Mouse (Mus musculus): ENCODE results near the gene Pdgfa. TPM values are rescaled to one million over a fixed set of nuclear protein-coding genes. Genes with fewer than 3 reads are reported as not detected.

Gene Pdgfa
- 48.7 and 58.7 TPM in 2 replicates for polyA plus RNA-seq (2015; fragmentation: Nextera tagmentation; extraction: Ambion mirVana)

DNA sequence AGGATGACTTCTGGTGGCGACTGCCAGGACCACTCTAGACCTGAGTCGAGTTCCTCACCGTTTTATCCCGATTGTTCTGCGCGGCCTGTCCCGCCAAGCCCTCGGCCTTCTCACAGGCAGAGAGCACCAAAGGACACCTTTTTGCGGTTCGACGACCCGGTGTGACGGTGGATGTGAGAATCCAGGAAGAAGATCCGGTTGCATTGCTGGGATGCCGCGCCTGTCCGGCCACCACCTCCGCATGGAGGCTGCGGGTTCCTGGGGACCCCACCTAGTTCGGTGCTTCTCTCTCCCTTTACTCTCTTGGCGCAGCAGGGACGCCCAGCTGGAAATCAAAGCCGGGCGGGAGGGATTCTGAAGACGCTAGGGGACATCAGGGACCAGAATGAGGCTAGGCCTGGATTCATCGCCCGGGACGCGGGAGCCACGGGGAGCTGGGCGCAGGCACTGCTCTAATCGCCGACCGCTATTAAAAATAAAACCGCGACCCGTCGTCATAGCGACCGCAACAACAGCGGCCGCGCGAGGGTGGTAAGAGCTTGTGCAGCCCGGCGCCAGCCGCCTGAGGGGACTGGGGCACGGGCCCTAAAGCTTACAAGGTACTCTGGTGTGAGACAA, at the start of gene Pdgfa:
TSS of gene Pdgfa (minus strand) at position 200 of the 618 bp plus-strand sequence.
- ATAC-seq (ENCODE audit: insufficient read depth, low FRiP score, low read depth), result peak; percentile 15; the same call in 1 of the 2 replicates
- H3K27ac ChIP-seq, result peak within 1 kb of the TSS; percentile 96; the same call in 1 of the 2 replicates
- H3K4me1 ChIP-seq, result peaks cover 55% of the 10 kb centered on the region
- peak within 1 kb of the TSS; percentile 91 for H3K4me2 ChIP-seq
- no peaks in the 10 kb centered on the region for H3K9me3 ChIP-seq
- H3K27me3 ChIP-seq (replicated peaks), result peaks cover 32% of the 10 kb centered on the region
- peak within 1 kb of the TSS; percentile 76 for H3K4me3 ChIP-seq (replicated peaks)
- 7% methylated on average over 48 of the region's 48 CpGs for WGBS
- no peaks in the 10 kb centered on the region for H3K36me3 ChIP-seq
- peak within 1 kb of the TSS; percentile 3; the same call in 1 of the 2 replicates for H3K9ac ChIP-seq

DNA sequence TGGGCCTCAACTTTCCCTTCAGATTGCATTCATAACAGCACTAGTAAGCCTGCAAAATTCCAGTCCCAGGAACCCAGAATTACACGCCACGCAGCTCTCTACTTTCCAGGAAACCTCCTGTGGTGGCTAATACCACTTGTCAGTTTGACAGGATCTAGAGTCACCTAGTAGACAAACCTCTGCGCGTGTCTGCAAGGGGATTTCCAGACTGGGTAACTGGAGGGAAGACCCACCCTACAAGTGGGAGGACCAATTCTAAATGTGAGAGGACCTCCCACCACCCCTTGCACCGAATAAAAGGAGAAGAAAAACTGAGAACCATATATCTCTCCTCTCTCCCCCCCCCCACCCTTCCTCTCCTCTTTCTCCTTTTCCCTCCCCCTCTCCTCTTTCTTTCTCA, 49.5 kb upstream of the Pdgfa start:
- Histone ChIP-seq H3K9me3 (no peaks in the 10 kb centered on the region), H3K4me3 (replicated peaks) (no peak overlapping the region), H3K27ac (no peak overlapping the region), H3K4me1 (no peaks in the 10 kb centered on the region), H3K4me2 (no peak overlapping the region), H3K9ac (no peak overlapping the region), H3K27me3 (replicated peaks) (no peaks in the 10 kb centered on the region), H3K36me3 (no peaks in the 10 kb centered on the region)
- no peak for ATAC-seq (ENCODE audit: insufficient read depth, low FRiP score, low read depth)
- WGBS, result 62% methylated on average over 5 of the region's 5 CpGs

DNA sequence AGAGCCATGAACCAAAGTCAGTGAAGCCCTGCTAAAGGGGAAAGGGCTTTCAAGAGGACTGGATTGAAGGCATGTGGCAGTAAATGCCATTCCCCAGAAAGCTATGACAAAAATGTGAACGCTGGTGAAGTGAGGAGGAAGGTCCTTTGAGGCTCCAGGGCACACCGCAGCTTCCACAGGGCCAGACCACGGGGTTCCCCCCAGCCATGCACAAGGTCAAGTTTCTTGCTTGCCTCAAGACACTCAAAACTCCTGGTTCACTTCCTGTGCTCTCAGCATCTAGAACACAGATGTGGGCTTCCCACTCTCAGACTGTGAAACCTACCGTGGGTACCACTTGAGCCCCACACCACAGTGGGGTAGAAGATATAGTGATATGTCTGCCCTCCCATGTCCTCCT, 46.4 kb upstream of the Pdgfa start:
- Histone ChIP-seq H3K27me3 (replicated peaks) (no peaks in the 10 kb centered on the region), H3K9me3 (no peaks in the 10 kb centered on the region), H3K4me1 (no peaks in the 10 kb centered on the region), H3K4me3 (replicated peaks) (no peak overlapping the region), H3K9ac (no peak overlapping the region), H3K27ac (no peak overlapping the region), H3K36me3 (no peaks in the 10 kb centered on the region), H3K4me2 (no peak overlapping the region)
- WGBS, result 63% methylated on average over 4 of the region's 4 CpGs
- no peak for ATAC-seq (ENCODE audit: insufficient read depth, low FRiP score, low read depth)

DNA sequence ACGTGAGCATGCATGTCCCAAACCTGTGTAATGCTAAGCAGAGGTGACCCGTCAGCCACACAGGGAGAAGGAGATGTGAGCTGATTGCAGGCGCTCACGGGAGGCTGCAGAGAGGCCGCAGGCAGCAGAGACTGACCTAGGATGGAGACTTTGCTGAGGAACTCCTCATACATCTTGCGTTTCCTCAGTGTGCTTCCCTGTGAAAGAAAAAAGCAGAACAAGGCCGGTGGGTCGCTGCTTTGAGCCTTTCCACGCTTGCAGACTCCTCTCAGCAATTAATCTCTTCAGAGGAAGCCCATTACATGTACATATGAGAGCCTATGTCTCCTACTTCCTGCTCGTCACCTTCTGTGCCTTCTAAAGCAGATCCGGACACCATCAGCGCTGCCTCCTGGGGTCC, 45.1 kb upstream of the Pdgfa start:
- no peak overlapping the region for H3K4me2 ChIP-seq
- no peaks in the 10 kb centered on the region for H3K36me3 ChIP-seq
- no peak overlapping the region for H3K9ac ChIP-seq
- no peaks in the 10 kb centered on the region for H3K27me3 ChIP-seq (replicated peaks)
- no peak overlapping the region for H3K4me3 ChIP-seq (replicated peaks)
- no peak overlapping the region for H3K27ac ChIP-seq
- H3K4me1 ChIP-seq, result no peaks in the 10 kb centered on the region
- no peak for ATAC-seq (ENCODE audit: insufficient read depth, low FRiP score, low read depth)
- WGBS, result 64% methylated on average over 12 of the region's 12 CpGs
- no peaks in the 10 kb centered on the region for H3K9me3 ChIP-seq

DNA sequence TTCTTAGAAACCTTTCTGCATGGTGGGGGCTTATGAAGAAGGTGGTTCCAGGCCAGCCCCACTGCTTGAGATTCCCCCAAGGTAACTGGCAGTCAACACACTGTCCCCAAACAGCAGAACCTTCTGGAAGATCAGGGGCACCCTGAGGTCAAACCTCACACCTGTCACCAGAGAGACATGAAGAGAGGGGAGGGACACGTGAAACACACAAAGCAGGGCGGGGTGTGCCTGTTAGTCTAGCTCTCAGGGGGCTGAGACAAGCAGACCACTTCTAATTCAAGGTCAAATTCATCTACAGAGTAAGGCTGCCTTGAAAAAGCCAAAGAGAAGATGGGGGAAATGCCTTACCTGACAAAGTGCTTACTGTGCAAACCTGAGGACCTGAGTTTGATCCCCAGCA, 38.0 kb upstream of the Pdgfa start:
- WGBS, result 53% methylated on average over 2 of the region's 2 CpGs
- Histone ChIP-seq H3K9me3 (no peaks in the 10 kb centered on the region), H3K4me3 (replicated peaks) (no peak overlapping the region), H3K36me3 (no peaks in the 10 kb centered on the region), H3K27me3 (replicated peaks) (no peaks in the 10 kb centered on the region), H3K4me2 (no peak overlapping the region), H3K9ac (no peak overlapping the region), H3K27ac (no peak overlapping the region), H3K4me1 (peaks cover 10% of the 10 kb centered on the region)
- ATAC-seq (ENCODE audit: insufficient read depth, low FRiP score, low read depth), result no peak

DNA sequence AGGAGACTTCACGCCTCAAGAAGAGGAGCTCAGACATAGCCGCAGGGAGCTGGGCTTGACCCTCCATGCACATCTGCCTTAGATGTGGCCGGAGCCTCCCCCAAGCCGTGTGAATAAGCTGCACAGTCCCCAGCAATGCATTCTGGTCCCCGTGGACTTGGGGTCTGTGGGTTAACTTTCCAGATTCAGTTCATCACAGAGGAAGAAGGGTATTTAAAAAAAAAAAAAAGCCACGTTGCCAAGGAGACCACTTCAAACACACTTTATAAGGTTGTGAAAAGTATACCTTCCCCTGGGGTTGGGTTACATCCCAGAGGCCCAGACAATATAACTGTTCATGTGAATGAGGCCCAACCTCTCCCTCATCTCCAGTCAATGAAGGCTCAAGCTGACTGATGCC, 37.6 kb upstream of the Pdgfa start:
- no peaks in the 10 kb centered on the region for H3K36me3 ChIP-seq
- no peaks in the 10 kb centered on the region for H3K27me3 ChIP-seq (replicated peaks)
- no peak overlapping the region for H3K27ac ChIP-seq
- no peaks in the 10 kb centered on the region for H3K9me3 ChIP-seq
- no peak overlapping the region for H3K4me3 ChIP-seq (replicated peaks)
- H3K4me2 ChIP-seq, result no peak overlapping the region
- ATAC-seq (ENCODE audit: insufficient read depth, low FRiP score, low read depth), result no peak
- 41% methylated on average over 6 of the region's 6 CpGs for WGBS
- H3K9ac ChIP-seq, result no peak overlapping the region
- H3K4me1 ChIP-seq, result peaks cover 10% of the 10 kb centered on the region

DNA sequence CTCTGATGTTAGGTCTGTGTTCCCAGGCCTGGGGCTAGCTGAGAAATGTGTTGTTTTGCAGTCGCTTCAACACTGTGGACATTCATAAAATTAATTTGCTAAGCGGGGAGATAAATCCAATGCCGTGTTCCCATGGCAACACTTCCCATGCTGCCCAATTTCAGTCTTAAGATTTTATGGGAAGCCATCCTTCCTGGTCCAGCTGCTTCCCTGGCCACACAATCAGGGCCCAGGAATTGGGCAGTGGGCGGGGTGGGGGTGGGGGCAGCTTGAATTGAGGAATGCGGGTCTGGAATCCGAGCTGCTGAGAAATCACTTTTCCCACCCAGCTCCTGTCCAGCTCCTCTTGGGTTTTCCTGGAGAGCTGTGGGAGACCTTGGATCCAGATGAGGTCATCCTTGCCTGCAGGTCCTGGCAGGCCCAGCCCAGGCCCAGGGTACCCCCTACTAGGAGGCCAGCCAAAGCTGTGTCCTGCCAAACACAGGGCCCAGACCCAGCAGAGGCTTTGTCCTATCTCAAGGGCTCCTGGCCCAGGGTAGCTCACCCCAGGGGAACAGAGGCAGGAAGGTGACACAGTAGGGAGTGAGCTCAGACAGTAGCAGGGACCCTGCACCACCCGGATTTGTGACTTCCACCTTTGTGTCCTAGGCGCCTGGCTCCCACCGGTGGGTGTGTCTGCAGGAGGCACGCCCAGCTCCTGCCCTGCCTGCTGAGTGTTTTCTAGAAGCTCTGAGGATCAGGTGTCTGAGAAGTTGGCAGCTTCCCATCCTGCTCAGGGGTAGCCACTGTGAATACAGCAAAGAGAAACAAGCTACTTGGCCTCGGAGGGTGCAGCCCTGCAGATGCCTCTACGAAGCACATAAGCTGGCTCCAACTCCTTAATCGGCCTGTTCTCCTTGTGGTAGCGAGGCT, 36.5 kb upstream of the Pdgfa start:
- Histone ChIP-seq H3K4me1 (peaks cover 10% of the 10 kb centered on the region), H3K36me3 (no peaks in the 10 kb centered on the region), H3K4me2 (no peak overlapping the region), H3K9me3 (no peaks in the 10 kb centered on the region), H3K27me3 (replicated peaks) (no peaks in the 10 kb centered on the region), H3K4me3 (replicated peaks) (no peak overlapping the region), H3K9ac (no peak overlapping the region), H3K27ac (peak overlapping the region; percentile 28; the same call in 1 of the 2 replicates)
- peak; percentile 44 for ATAC-seq (ENCODE audit: insufficient read depth, low FRiP score, low read depth)
- WGBS, result 42% methylated on average over 14 of the region's 14 CpGs

DNA sequence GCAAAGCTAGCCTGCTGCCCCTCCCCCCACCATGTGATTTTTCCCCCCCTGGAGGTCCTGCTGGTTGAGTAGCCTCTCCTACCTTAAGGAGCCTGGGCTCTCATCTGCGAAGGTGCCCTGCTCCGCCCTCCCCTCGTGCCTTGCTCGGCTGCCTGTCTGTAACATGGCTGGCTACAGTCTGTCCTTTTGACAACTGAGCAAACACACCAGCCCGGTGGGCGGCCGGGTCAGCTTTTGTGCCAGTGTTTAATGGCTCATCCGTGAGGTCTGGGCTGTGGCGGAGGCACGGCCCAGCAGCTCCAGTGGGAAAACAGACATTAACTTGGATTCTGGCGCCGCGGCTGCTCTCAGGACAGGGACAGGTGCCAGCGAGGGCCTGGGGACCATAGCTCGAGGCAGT, 30.4 kb upstream of the Pdgfa start:
- Histone ChIP-seq H3K4me3 (replicated peaks) (no peak overlapping the region), H3K9ac (no peak overlapping the region), H3K4me1 (0 out of 2 replicates have a peak, but pooled peaks cover 6% of the 10 kb centered on the region), H3K27ac (no peak overlapping the region), H3K27me3 (replicated peaks) (no peaks in the 10 kb centered on the region), H3K36me3 (no peaks in the 10 kb centered on the region), H3K9me3 (no peaks in the 10 kb centered on the region), H3K4me2 (no peak overlapping the region)
- peak; percentile 52; the same call in 1 of the 2 replicates for ATAC-seq (ENCODE audit: insufficient read depth, low FRiP score, low read depth)
- 39% methylated on average over 15 of the region's 15 CpGs for WGBS

DNA sequence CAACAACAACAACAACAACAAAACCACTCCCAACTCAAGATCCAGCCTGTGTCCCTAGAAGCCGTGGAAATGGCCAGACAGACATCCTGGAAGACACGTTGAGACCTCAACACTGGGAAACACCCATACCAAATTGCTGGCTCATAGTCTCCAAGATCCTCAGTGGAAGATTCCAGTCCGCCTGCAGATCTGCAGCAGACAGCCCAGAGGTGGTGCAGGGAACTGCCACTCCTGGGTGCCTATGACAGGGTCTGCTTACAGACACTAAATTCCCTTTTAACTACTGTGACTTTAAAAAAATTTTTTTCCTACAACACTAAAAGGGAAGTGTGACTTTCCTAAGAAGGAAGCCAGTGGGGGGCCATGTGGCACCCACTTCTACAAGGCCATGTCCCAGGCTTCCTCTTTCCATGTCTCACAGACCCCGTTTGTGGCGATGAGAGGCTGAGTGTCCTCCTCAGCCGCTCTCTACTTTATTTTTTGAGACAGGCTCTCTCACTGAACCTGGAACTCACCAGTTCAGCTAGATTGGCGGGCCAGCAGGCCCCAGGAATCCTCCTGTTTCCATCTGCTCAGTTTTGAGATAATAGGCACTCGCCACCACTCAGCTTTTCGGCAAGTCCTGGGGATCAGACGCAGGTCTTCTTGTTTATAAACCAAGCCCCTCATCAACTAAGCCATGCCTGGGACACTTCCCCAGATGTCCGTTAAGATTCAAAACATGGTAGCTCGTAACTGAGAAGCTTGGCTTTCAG, 27.4 kb upstream of the Pdgfa start:
- WGBS, result 60% methylated on average over 12 of the region's 12 CpGs
- no peak overlapping the region for H3K4me3 ChIP-seq (replicated peaks)

DNA sequence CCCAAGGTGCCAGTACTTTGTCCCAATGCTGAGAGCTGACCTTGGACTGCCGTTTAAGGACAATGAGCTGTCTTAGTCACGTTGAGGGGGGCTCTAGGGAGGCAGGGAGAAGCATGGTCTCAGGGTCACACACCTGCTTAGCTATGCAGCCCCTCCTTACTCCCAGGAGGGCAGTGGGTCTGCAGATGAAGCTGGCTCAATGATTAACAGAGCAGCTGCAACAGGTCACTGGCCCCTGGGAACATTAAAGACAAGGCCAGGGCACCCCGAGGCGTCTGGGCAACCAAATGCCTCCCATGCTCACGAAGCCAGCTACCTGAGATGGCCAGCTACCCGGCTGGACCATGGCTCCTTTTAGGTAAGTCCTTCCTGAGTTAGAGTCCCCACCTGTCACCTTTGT, 23.4 kb upstream of the Pdgfa start:
- Histone ChIP-seq H3K36me3 (no peaks in the 10 kb centered on the region), H3K4me3 (replicated peaks) (no peak overlapping the region), H3K27me3 (replicated peaks) (no peaks in the 10 kb centered on the region), H3K9ac (no peak overlapping the region), H3K4me2 (no peak overlapping the region), H3K4me1 (no peaks in the 10 kb centered on the region), H3K9me3 (no peaks in the 10 kb centered on the region), H3K27ac (no peak overlapping the region)
- ATAC-seq (ENCODE audit: insufficient read depth, low FRiP score, low read depth), result no peak
- 49% methylated on average over 6 of the region's 6 CpGs for WGBS

More for the DNA sequence above, 27.4 kb upstream of the Pdgfa start:
- Histone ChIP-seq H3K27me3 (replicated peaks) (no peaks in the 10 kb centered on the region), H3K4me1 (0 out of 2 replicates have a peak, but pooled peaks cover 6% of the 10 kb centered on the region), H3K4me2 (no peak overlapping the region), H3K9ac (no peak overlapping the region), H3K36me3 (no peaks in the 10 kb centered on the region), H3K9me3 (no peaks in the 10 kb centered on the region), H3K27ac (no peak overlapping the region)
- ATAC-seq (ENCODE audit: insufficient read depth, low FRiP score, low read depth), result no peak

DNA sequence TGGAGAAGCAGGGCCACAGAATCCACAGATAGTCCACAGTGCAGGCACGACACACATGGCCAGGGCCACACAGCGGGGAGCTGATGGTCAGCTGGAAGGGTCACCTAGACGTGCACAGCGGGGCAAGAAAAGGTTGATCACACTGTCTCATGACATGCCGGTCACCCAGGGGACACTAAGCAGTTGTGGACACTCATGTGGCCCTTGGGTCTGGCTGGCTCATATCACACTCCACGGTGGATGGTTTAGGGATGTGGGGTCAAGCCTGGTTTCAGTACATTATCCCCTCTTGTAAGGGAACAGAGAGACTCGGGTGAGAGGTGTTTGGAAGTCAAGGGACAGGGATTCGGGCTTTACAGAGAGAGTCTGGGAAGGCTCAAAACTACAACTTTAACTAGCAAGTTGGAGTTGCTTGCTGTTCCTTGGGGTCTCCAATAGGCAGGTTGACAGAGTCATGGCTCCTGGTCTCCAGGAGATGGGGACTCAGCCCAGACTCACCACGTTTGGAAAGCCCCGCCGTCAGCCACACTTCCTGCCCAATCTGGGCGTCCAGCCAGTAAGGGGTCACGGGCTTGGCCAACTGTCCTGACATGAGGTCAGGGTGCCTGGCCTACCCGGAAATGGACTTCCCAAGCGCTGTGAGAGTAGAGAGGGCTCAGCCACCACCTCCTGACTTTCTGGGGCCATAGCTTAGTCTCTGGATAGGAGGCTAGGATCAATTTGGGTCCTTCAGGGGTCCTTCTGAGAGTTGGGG, 20.4 kb upstream of the Pdgfa start:
- H3K9me3 ChIP-seq, result no peaks in the 10 kb centered on the region
- H3K27me3 ChIP-seq (replicated peaks), result no peaks in the 10 kb centered on the region
- H3K4me3 ChIP-seq (replicated peaks), result no peak overlapping the region
- no peaks in the 10 kb centered on the region for H3K4me1 ChIP-seq
- no peaks in the 10 kb centered on the region for H3K36me3 ChIP-seq
- H3K9ac ChIP-seq, result no peak overlapping the region
- no peak overlapping the region for H3K4me2 ChIP-seq
- no peak for ATAC-seq (ENCODE audit: insufficient read depth, low FRiP score, low read depth)
- no peak overlapping the region for H3K27ac ChIP-seq
- WGBS, result 72% methylated on average over 15 of the region's 15 CpGs
